Mouse (Mus musculus) adrenal gland, postnatal 14 days (tissue): ENCODE data around the gene Nectin1. TPM values are rescaled to one million over a fixed set of nuclear protein-coding genes. Genes with fewer than 3 reads are reported as not detected.
A peak's percentile ranks its signal among the peaks of the same experiment; 100 is the strongest.

Source experiments
- DNase-seq: peaks from one replicate; pipeline ENCODE4 v3.0.0; 2021; ENCODE audit warnings: mixed read lengths
- total RNA-seq: library from RNA; stranded (reverse); gene quantifications from 2 replicates; pipeline ENCODE4 v1.2.3, GENCODE M21; 2021

Nectin1 gene
- total RNA-seq, 1 experiment from 2014 or later: 21.5 TPM

DNA sequence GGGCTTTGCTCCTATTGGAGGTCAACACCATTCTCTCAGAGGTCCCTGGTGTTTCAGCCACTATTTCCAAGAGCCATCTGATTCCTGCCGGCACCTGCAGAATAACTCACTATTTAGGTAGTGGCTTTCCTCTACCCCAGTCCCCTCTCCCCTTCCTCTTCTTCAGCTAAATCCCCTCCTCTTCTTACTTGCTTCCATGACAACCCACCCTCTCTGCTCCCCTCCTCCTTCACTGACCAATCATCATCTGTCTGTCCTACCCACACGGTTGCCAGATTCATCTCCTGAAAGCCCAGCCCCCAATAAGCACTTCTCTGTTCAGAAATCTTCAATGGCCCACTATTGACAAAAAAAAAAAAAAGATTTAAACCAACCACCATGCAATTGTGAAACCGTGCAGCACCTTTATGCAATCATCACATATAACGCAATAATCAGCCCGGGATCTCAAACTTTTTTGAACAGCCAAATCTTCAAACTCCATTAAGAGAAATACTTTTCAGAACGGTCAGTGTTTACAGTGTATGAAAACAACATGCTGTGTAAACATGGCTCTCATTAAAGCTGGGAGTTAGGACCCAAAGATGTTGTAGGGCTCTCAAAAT is 5.2 kb upstream of the Nectin1 start:
- no peak for DNase-seq

DNA sequence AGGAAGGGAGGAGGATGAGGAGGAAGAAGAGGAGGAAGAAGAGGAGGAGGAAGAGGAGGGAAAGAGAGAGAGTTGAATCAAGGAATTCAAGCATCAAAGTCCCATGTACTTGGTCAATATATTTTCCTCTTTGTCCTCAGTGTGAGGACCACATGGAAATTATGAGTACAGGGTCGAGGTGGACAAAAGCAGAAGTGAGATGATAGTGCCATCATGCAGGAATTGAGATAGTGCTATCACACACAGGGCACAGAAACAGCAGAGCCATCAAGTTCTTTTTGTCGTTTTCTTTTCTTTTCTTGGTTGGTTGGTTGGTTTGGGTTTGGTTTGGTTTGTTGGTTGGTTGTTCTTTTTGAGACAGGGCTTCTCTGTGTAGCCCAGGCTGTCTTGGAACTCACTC is 2.5 kb upstream of the Nectin1 start:
- no peak for DNase-seq

DNA sequence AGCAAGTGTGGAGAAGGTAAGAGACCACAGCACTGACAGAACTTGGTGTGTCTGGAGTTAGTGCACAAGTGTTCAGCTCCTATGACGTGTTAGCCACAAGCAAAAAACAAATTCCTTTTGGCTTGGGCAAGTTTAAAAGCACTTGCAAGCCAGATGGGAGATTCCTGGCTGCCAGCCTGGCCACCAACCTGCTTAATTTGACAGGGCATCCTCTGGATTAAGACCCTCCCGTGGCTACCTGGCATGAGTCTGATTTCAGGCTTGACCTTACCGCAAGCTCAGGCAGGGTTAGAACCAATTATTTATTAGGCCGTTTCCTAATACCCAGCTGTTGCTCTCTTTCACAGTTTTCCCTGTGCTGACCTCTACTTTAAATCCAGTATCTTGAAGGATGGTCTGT is 1.7 kb upstream of the Nectin1 start:
- no peak for DNase-seq

DNA sequence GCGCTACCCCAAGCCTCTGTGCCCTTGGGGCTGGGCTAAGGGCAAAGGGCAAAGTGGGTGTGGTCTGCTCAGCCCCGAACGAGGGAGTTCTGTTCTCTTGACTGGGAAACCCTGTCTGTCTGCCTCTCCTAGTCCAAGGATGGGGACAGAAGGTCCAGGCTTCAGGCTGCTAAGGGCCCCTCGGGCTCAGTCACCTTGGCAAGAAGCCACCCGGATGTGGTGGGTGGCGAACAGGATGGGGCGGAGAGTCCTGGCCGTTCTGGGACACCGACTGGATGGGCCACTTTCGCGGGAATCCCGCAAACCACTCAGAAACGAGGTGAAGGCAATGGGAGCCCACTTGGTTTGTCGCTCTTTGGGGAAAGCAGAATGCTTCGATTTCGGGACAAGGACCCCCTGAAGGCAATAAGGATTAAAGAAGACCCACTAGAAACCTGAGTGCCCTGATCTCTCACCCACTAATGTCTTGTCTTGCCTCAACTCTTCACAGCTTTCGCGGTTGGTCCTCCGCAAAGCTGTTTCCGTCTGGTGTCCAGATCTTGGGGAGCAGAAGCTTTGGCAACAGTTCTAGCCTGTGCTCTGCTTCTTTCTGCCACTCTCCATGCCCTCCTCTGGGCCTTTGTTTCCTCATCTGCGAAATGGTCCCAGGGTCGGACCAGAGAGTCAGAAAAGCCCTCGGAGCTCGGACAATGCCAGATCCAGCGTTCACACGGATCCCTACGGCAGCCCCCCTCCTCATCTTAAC is 710 bp upstream of the Nectin1 start:
- DNase-seq: peak; percentile 93

DNA sequence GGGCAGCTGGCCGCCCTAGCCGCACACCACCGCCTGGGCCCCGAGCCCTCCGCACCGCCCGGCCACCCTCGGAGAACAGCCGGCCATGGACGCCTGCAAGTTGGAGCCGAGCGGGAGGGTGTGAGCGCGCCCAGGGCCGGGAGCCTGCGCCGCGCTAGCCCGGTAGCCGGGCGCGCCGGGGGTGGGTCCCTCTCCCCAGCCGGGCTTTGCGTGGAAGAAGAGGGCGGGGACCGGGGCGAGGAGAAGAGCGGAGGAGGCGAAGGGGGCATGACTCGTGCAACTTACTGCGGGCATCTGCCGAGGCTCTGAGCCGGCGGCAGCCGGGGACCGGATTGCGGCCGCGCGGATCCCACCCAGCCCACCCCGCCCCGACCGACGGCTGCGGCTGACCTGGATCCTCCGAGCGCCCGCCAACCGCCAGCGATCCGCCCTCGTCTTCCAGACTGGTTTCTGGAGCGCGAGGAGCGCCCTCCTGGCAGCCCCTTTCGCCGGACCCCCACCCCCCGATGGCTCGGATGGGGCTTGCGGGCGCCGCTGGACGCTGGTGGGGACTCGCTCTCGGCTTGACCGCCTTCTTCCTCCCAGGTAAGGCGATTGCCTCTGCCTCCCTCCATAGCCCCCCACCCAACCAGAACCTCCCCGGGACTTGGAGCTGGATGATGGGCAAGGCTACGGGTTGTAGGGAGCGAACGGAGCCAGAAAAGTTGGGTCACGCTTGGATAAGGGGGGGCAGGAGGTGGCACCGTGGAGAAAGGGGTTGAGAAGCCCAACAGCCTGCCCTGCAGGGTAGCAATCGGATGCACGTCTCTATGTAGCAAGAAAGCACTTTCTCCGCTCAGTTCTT is 576 bp downstream of the Nectin1 start:
- DNase-seq: peak; percentile 68

DNA sequence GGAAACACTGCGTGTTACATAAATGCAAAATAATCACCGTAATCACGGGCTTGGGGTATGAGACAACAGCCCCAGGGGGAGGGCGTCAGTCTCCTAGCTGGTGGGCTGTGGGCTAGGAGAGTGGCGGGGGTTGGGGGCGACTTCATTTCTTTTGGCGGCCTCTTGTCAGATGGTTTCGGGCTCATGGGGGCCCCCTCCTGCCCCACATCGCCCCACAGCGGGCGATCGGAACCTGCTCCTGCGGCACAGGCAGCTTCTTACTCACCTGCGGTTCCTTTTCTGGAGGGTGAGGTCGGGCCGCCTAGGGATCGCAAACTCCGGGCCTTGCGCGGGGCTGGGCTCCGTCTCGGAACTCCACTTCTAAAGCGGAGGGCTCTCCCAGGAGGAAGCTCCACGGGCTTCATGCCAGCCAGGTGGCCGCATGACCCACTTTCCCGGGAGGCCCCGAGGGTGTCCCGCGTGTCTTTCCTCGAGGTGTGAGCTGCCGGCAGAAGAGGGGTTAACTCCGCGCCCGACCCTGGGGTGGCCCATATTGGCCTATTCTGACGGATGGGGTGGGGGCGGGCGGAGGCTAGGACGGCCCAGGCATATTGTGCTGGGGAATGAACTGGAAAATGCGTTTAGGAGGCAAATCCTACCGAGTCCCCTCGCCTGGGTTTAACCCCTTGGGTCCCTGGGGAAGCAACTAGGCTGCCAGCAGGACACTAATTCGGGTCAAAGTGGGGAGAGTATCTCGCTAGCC is 1.4 kb downstream of the Nectin1 start:
- DNase-seq: peak; percentile 52

DNA sequence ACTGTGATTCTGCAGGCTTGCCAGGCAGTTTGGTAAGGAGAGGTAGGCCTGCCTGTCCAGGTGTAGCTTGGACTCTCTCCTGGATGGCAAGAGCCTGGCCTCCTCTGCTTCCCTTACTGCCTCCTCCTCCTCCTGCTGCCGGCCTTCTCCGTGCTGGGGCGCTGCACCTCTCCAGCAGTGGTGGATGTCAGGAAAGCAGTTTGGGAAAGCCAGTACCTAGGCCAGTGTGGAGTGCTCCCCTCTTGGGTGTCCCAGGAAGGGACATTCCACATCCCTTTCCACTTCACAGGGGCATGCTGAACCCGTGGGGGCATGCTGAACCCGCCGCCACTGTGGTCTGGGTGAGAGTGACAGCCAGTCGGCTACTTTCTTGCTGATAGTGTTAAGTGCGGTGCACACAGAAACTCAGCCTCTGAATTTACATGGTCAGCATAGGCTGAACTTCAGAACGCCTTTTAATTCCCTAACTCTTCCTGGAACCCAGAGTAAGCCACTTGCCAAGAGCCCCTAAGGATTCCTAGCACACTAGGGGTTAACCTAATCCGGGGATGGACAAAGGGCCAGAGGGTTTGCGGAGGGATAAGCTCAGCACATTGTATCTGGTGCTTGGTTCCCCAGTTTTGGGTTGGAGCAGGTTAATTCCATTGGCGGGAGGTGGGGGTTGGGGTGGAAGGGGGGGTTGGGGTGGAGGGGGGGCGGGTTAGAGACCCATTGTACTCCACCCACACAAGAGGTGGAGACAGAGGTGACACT is 2.3 kb downstream of the Nectin1 start:
- no peak for DNase-seq

DNA sequence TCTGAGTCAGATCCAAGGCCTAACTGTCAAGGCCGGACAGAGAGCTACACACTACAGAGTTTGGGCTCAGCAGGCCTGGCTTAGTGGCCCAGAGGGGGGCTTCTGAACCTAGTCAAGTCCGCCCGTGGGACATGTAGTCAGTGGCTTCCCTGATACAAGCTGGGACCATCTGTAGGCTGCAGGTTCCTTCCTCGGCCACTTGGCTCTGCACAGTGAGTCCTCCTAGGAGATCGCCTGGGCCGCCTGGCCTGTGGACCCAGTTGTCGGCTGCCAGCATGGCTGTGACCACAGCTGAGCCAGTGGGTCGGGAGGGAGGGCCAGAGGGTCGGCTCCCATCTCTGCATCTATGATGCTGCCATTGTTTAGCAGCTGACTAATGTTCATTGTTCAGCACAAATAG is 3.9 kb downstream of the Nectin1 start:
- DNase-seq: peak; percentile 29

DNA sequence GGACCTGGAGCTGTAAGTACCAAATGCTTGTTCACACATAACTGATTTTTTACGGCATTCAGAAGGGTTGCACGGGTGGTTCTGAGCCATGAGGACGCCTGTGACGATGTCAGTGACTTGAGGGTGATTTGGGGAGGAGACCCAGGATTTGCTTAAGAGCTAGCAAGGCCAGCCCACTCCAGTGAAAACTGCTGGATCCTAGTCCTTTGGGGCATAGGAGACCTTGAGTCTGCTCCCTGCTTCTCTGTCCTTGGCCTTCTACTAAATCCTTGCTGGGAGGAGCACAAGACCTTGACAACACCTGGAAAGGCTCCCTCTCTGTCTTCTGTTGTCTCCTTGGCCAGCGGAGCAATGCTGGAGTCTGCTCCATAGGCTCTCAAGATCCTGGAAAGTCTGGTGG is 4.7 kb downstream of the Nectin1 start:
- no peak for DNase-seq

DNA sequence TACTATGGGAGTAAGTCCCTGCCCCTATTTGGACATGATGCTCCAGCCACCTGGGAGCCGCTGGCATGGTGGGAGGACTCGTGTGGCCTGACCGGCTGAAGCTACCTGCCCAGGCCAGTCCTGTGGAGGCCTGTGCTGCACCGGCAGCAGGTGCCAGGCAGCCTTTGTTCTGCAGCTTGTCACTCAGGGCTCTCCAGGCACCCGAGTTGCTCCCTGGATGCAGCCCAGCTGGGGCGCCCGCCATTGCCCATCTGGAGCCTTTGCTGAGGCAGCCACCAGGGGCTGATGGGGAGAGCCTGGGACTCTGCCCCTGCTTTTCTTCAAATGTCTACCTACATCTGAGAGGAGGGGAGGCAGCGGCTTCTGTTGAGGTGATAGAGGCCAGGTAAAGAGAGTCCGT is 6.3 kb downstream of the Nectin1 start:
- no peak for DNase-seq

DNA sequence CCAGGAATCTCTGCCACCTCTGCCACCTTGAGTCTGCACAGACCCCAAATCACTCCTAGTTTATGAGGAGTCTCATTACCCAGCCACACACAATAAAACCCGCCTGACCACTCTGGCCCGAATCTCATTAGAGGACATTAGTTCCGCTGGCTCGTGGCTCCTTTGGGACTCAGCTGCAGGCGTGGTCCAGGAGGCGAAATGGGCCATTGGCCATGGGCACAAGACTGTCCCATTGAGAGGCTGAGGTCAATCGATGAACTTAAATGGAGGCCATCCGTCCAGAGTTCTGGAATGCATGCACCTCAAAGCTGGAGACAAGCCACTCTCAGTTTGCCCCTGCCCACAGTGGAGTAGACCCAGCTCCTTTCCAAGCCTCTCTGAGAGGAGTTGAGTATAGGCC is 7.3 kb downstream of the Nectin1 start:
- no peak for DNase-seq

DNA sequence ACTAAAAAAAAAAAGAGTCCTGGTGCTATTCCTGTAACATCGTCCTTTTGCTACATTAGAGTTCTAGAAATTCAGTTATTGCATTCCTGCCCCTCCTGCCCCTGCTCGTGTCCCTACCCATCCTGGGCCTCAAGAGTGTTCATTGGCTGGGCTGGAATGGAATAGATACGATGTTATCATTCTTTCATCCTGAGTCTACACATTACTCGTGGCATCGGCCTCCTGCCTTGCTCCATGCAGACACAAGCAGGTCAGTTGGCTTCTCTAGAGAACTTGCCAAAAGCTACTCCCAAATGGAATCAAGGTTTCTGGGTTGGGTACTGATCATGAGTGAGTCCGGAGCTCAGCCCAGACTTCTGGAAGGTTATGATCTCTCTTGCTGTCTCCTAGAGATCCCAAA is 9.7 kb downstream of the Nectin1 start:
- DNase-seq: no peak

DNA sequence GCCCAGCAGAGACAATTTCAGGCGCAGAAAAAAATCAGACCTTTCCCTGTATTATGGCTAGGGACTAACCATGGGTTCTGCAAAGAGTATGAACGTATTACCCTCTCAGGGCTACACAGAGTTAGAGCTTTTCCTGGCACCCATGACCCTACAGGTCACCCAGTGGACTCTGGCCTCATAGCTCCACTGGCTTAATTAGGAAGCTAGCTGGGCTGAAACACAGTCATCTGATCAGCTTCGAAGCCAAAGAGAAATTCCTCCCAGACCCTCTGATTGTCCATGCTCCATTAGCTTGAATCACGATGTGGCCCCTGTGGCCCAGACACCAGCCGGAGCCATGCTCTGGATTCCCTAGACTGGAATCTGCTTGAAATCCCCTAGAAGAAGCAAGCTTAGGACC is 10.3 kb downstream of the Nectin1 start:
- DNase-seq: no peak

DNA sequence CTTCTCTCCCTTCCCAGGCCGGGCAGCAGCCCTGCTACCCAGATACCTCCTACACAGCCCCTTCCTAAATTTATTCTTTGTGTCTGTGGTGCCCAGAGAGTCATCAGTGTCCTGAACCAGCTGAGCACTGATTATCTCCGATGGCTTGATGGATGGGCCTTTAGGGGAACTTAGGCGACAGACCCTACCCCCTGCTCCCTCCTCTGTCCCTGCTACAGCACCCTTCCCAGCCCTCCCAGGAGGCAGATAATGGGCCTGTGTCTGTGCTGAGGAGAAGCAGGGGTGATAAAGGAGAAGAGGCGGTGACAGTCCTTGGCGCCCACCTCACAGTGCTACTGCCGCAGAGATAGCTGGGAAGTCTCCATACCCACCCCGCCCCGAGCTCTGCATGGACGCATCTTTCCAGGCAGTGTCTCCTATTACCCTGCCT is 11.0 kb downstream of the Nectin1 start:
- DNase-seq: no peak

DNA sequence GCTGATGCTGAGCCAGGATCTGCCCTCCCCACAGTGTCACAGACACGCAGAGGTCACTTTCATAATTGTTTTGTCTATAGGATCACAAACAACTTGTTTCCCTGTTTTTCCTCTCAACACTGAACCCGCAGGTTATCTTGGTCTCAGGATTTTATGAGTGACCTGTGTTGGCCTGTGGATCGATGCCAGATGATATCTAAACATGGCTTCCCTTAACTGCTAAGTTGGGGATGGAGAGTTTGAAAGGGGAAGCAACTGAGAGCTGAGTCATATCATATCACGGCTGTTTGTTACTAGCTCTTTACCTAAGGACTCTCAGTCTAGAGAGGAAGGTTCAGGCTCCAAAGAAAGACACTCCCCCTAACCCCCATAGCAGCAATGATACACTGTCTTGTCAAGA is 11.7 kb downstream of the Nectin1 start:
- no peak for DNase-seq

DNA sequence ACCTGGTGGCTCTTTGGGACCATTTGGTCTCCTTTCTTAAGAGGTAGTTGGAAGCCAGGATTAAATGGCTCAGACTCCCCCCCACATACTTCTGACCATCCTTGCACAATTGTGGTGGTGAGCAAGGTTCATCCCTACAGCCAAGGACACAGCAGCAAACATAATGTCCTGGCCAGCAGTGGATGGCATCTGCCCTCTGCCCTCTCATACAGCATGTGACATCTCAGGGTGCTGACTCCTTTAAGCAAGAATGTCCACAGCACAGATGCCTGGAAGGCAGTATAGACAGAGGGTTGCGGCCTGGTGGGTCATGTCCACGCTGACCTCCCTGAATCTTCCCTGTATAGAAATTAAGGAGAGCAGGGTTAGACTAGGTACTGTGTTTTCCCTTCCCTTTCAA is 12.1 kb downstream of the Nectin1 start:
- DNase-seq: no peak

DNA sequence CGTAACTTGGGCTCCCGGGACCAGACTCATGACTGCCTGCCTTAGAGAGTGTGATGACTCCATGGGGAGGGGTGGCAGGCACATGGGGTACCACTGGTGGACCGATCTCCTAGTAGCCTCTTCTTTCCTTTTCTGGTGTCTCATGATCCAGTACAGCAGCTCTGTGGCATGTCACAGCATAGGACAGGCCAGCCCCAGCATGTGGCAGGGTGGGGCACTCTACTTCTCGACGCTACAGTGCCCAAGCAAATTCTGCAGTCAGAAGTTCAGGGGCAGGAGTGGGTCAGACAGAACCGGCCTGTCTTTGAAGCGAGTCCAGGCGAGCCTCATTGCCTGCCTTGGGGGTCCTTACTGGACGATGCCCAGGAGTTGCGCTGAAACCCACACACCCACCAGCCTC is 13.4 kb downstream of the Nectin1 start:
- no peak for DNase-seq

DNA sequence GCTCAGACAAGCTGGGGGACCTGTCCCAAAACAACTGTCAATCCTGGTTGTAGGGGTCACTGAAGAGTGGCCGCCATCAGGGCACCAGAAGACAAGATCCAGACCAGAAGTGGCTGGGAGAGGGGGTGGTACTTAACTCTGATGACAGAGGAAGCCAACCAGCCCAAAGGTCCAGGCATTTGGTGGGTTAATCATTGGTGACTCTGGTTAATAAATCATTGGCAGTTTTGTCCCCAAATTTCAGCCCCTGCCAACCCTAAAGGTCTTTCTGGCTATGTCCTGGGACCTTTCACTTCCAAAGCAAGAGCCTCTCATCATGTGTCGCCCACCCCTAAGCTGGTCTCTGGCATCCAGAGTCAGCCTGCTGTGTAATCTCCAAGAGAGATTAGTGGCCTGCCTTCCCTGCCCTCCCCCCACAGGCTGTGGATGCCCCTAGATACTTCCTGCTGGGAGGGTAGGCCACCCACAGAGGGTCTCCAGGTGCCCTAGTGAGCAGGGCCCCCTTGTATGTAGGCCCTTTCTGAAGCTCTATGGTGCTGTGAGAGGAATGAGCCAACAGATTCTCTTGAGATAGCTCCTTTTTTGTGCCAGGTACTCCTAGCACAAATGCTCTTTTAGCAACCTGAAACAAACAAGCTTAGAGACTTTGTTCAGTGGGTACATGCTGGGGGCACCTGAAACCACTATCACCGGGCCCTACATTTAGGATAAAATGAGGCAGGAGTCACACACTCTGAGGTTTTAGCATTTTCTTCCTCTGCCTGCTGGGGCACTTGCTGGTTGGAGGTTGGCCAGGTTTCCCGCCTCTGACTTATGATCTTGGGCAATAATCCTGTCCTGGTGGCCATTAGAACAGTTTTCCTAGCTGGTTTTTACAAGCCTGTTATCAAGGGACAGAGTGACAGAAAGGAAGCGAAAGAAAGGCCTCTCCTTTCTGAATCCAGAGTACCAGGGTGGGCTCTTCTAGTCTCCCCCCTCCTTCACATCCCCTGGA is 14.5 kb downstream of the Nectin1 start:
- DNase-seq: peak; percentile 75

DNA sequence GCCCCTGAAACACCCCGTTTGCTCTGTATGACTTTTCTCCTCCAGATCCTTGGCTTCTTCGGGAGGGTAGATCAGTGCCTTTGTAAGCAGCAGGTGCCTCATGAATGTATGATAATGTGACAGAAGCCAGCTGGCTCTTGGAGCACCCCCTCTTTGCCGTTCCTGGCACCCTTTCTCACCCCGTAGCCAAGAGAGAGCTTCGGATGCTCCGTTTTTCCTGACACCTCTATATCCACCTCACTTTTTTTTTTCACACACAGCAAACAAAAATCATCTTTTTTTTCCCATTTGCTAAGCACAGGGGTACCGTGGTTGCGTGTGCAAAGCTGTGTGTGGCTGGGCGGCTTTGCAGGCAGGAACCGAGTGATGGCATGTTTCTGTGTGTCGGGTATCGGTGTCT is 16.3 kb downstream of the Nectin1 start:
- no peak for DNase-seq

DNA sequence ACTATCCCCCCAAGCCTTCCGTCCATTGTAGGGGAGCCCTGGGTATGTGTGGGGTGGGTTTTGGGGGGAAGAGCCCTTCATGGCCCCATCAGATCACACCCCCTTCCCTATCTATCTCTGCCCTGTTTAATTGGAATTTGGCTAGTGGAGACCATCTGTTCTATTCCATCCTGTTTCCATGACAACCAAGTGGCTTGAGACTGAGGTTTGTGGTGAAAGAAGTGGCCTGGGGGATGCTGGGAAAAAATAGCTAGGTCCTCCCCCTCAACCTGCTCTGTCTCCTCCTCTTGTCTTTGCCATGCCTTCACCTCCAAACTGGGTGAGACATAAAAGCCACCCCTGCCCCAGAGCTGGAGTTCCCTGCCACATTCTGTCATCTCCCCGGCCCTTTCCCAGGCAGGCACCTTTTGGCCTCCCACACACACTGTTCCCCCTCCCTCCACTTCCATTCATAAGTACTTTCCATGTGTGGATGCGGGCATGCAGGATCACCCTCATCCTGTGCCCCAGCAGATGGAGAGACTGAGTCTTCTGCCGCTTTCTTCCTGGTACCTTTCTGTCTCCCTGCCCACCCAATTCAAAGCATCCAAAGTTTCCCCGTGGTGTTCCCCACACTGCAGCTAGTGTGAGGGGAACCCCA is 17.5 kb downstream of the Nectin1 start:
- DNase-seq: no peak
